Mouse (Mus musculus) A20 (cell line): Measurements from ENCODE around the gene Nmd3.

Experiments
- DNase-seq: peaks from one replicate; pipeline ENCODE4 v3.0.0-alpha.2; 2011; ENCODE audit warnings: low read depth, low spot score

The Nmd3 gene

GRCm38 (mm10) chr3:69721814-69722186 is at the start of gene Nmd3:
Gene Nmd3, plus strand, starts transcription at chr3:69721985.
- peak; percentile 97 for DNase-seq

- DNase-seq = no peak
Measured at GRCm38 (mm10) chr3:69673351-69673750, 48.4 kb upstream of the Nmd3 start.

GRCm38 (mm10) chr3:69674206-69674605 is 47.6 kb upstream of the Nmd3 start:
- peak; percentile 4 for DNase-seq

- DNase-seq = no peak
Measured at GRCm38 (mm10) chr3:69689791-69690190, 32.0 kb upstream of the Nmd3 start.

GRCm38 (mm10) chr3:69690939-69691338 is 30.8 kb upstream of the Nmd3 start:
- no peak for DNase-seq

- peak; percentile 76 for DNase-seq
Measured at GRCm38 (mm10) chr3:69699851-69700500, 21.8 kb upstream of the Nmd3 start.

- peak; percentile 27 for DNase-seq
Measured at GRCm38 (mm10) chr3:69701905-69702304, 19.9 kb upstream of the Nmd3 start.

GRCm38 (mm10) chr3:69702421-69702820 is 19.4 kb upstream of the Nmd3 start:
- DNase-seq = no peak

- no peak for DNase-seq
Measured at GRCm38 (mm10) chr3:69709043-69709929, 12.5 kb upstream of the Nmd3 start.

GRCm38 (mm10) chr3:69711907-69712600 is 9.7 kb upstream of the Nmd3 start:
- DNase-seq = no peak

- no peak for DNase-seq
Measured at GRCm38 (mm10) chr3:69717476-69717875, 4.3 kb upstream of the Nmd3 start.

- DNase-seq = no peak
Measured at GRCm38 (mm10) chr3:69722187-69722867, 542 bp downstream of the Nmd3 start.

- DNase-seq = peak; percentile 20
Measured at GRCm38 (mm10) chr3:69723161-69723560, 1.4 kb downstream of the Nmd3 start.

- no peak for DNase-seq
Measured at GRCm38 (mm10) chr3:69730930-69731329, 9.1 kb downstream of the Nmd3 start.

- DNase-seq = no peak
Measured at GRCm38 (mm10) chr3:69733939-69734338, 12.2 kb downstream of the Nmd3 start.

- DNase-seq = peak; percentile 22
Measured at GRCm38 (mm10) chr3:69755192-69755591, 33.4 kb downstream of the Nmd3 start.

GRCm38 (mm10) chr3:69755968-69756367 is 34.2 kb downstream of the Nmd3 start:
- no peak for DNase-seq

GRCm38 (mm10) chr3:69756499-69756898 is 34.7 kb downstream of the Nmd3 start:
- DNase-seq = peak; percentile 70

- no peak for DNase-seq
Measured at GRCm38 (mm10) chr3:69757456-69757855, 35.7 kb downstream of the Nmd3 start.

GRCm38 (mm10) chr3:69760081-69760480 is 38.3 kb downstream of the Nmd3 start:
- DNase-seq = no peak

- no peak for DNase-seq
Measured at GRCm38 (mm10) chr3:69761195-69761594, 39.4 kb downstream of the Nmd3 start.
